Mouse (Mus musculus): ENCODE measurements around the gene Wfdc15a. TPM values are rescaled to one million over a fixed set of nuclear protein-coding genes. Genes with fewer than 3 reads are reported as not detected.

The Wfdc15a gene
- polyA plus RNA-seq, 1 experiment from 2014 or later, result not detected

GRCm38 (mm10) chr2:164173394-164173793 is 26.5 kb downstream of the Wfdc15a start:
- peaks cover 23% of the 10 kb centered on the region for H3K4me1 ChIP-seq (replicated peaks)
- H3K4me3 ChIP-seq, result no peak overlapping the region
- no peak overlapping the region for H3K4me2 ChIP-seq
- ATAC-seq (ENCODE audit: low read depth), result no peak
- WGBS, result 76% methylated on average over 3 of the region's 3 CpGs
- H3K9ac ChIP-seq, result no peak overlapping the region
- no peak overlapping the region for H3K27ac ChIP-seq (replicated peaks)
- peaks cover 59% of the 10 kb centered on the region for H3K27me3 ChIP-seq
- no peaks in the 10 kb centered on the region for H3K9me3 ChIP-seq
- no peaks in the 10 kb centered on the region for H3K36me3 ChIP-seq

- no peak for ATAC-seq (ENCODE audit: low read depth)
- WGBS, result 2% methylated on average over 29 of the region's 29 CpGs
- peak within 1 kb of the TSS; percentile 38 for H3K4me3 ChIP-seq
- peak within 1 kb of the TSS; percentile 56 for H3K9ac ChIP-seq
- peaks cover 32% of the 10 kb centered on the region for H3K4me1 ChIP-seq (replicated peaks)
- H3K4me2 ChIP-seq, result peak within 1 kb of the TSS; percentile 68
- H3K36me3 ChIP-seq, result no peaks in the 10 kb centered on the region
- H3K27me3 ChIP-seq, result peaks cover 83% of the 10 kb centered on the region
- H3K9me3 ChIP-seq, result no peaks in the 10 kb centered on the region
- H3K27ac ChIP-seq (replicated peaks), result no peak within 1 kb of the TSS
Observed at GRCm38 (mm10) chr2:164170902-164171301, 29.0 kb downstream of the Wfdc15a start, which contains the start of gene Kcns1. Gene Kcns1 (minus strand): TSS chr2:164171113.

- peaks cover 89% of the 10 kb centered on the region for H3K27me3 ChIP-seq
- H3K9ac ChIP-seq, result peak overlapping the region; percentile 56; the same call in 1 of the 2 replicates
- H3K4me2 ChIP-seq, result peak overlapping the region; percentile 68
- H3K36me3 ChIP-seq, result no peaks in the 10 kb centered on the region
- H3K9me3 ChIP-seq, result no peaks in the 10 kb centered on the region
- H3K4me1 ChIP-seq (replicated peaks), result peaks cover 32% of the 10 kb centered on the region
- no peak overlapping the region for H3K27ac ChIP-seq (replicated peaks)
- ATAC-seq (ENCODE audit: low read depth), result no peak
- 7% methylated on average over 11 of the region's 11 CpGs for WGBS
- H3K4me3 ChIP-seq, result peak overlapping the region; percentile 38
Observed at GRCm38 (mm10) chr2:164170326-164170725, 29.6 kb downstream of the Wfdc15a start.

GRCm38 (mm10) chr2:164168571-164168946 is 31.4 kb downstream of the Wfdc15a start:
- Histone ChIP-seq H3K9me3 (no peaks in the 10 kb centered on the region), H3K9ac (0 out of 2 replicates have a peak overlapping the region, but pooled peaks have one; percentile 34), H3K4me1 (replicated peaks) (peaks cover 32% of the 10 kb centered on the region), H3K4me3 (peak overlapping the region; percentile 39), H3K36me3 (no peaks in the 10 kb centered on the region), H3K27ac (replicated peaks) (no peak overlapping the region), H3K4me2 (peak overlapping the region; percentile 58), H3K27me3 (peaks cover 84% of the 10 kb centered on the region)
- peak; percentile 54 for ATAC-seq (ENCODE audit: low read depth)
- 11% methylated on average over 42 of the region's 42 CpGs for WGBS

GRCm38 (mm10) chr2:164167752-164168570 is 32.0 kb downstream of the Wfdc15a start:
- H3K4me1 ChIP-seq (replicated peaks), result peaks cover 32% of the 10 kb centered on the region
- H3K27ac ChIP-seq (replicated peaks), result no peak overlapping the region
- WGBS, result 11% methylated on average over 89 of the region's 90 CpGs
- H3K36me3 ChIP-seq, result no peaks in the 10 kb centered on the region
- H3K27me3 ChIP-seq, result peaks cover 78% of the 10 kb centered on the region
- H3K9me3 ChIP-seq, result no peaks in the 10 kb centered on the region
- H3K4me3 ChIP-seq, result peak overlapping the region; percentile 39
- H3K4me2 ChIP-seq, result peak overlapping the region; percentile 58
- ATAC-seq (ENCODE audit: low read depth), result peak; percentile 59
- H3K9ac ChIP-seq, result peak overlapping the region; percentile 34; the same call in 1 of the 2 replicates

GRCm38 (mm10) chr2:164164941-164165340 is 35.0 kb downstream of the Wfdc15a start:
- H3K9ac ChIP-seq, result no peak overlapping the region
- no peak overlapping the region for H3K4me3 ChIP-seq
- no peak overlapping the region for H3K27ac ChIP-seq (replicated peaks)
- no peak for ATAC-seq (ENCODE audit: low read depth)
- no peaks in the 10 kb centered on the region for H3K9me3 ChIP-seq
- peaks cover 49% of the 10 kb centered on the region for H3K27me3 ChIP-seq
- peaks cover 13% of the 10 kb centered on the region for H3K4me1 ChIP-seq (replicated peaks)
- no peak overlapping the region for H3K4me2 ChIP-seq
- 95% methylated on average over 5 of the region's 5 CpGs for WGBS
- H3K36me3 ChIP-seq, result no peaks in the 10 kb centered on the region

GRCm38 (mm10) chr2:164161515-164162055 is 38.3 kb downstream of the Wfdc15a start:
- Histone ChIP-seq H3K36me3 (0 out of 2 replicates have a peak, but pooled peaks cover 8% of the 10 kb centered on the region), H3K4me1 (replicated peaks) (no peaks in the 10 kb centered on the region), H3K9ac (no peak overlapping the region), H3K27me3 (peaks cover 15% of the 10 kb centered on the region), H3K4me3 (no peak overlapping the region), H3K9me3 (no peaks in the 10 kb centered on the region), H3K27ac (replicated peaks) (no peak overlapping the region), H3K4me2 (no peak overlapping the region)
- 85% methylated on average over 11 of the region's 11 CpGs for WGBS
- no peak for ATAC-seq (ENCODE audit: low read depth)

GRCm38 (mm10) chr2:164158838-164159237 is 41.1 kb downstream of the Wfdc15a start:
- Histone ChIP-seq H3K27ac (replicated peaks) (no peak overlapping the region), H3K4me3 (no peak overlapping the region), H3K36me3 (peaks cover 32% of the 10 kb centered on the region), H3K4me1 (replicated peaks) (no peaks in the 10 kb centered on the region), H3K9me3 (no peaks in the 10 kb centered on the region), H3K9ac (no peak overlapping the region), H3K27me3 (no peaks in the 10 kb centered on the region), H3K4me2 (no peak overlapping the region)
- no peak for ATAC-seq (ENCODE audit: low read depth)
- 88% methylated on average over 2 of the region's 2 CpGs for WGBS

- H3K4me1 ChIP-seq (replicated peaks), result peaks cover 2% of the 10 kb centered on the region
- H3K27ac ChIP-seq (replicated peaks), result no peak overlapping the region
- no peak overlapping the region for H3K4me3 ChIP-seq
- peaks cover 56% of the 10 kb centered on the region for H3K36me3 ChIP-seq
- H3K9me3 ChIP-seq, result no peaks in the 10 kb centered on the region
- no peak for ATAC-seq (ENCODE audit: low read depth)
- no peak overlapping the region for H3K4me2 ChIP-seq
- H3K9ac ChIP-seq, result no peak overlapping the region
- 86% methylated on average over 7 of the region's 7 CpGs for WGBS
- H3K27me3 ChIP-seq, result no peaks in the 10 kb centered on the region
Observed at GRCm38 (mm10) chr2:164156158-164156557, 43.8 kb downstream of the Wfdc15a start.

- Histone ChIP-seq H3K9ac (no peak overlapping the region), H3K4me2 (no peak overlapping the region), H3K4me3 (no peak overlapping the region), H3K36me3 (peaks cover 56% of the 10 kb centered on the region), H3K4me1 (replicated peaks) (peaks cover 23% of the 10 kb centered on the region), H3K27ac (replicated peaks) (no peak overlapping the region), H3K9me3 (no peaks in the 10 kb centered on the region), H3K27me3 (no peaks in the 10 kb centered on the region)
- 93% methylated on average over 10 of the region's 10 CpGs for WGBS
- ATAC-seq (ENCODE audit: low read depth), result no peak
Observed at GRCm38 (mm10) chr2:164154007-164154406, 45.9 kb downstream of the Wfdc15a start.

- no peaks in the 10 kb centered on the region for H3K27me3 ChIP-seq
- H3K4me3 ChIP-seq, result no peak overlapping the region
- peaks cover 31% of the 10 kb centered on the region for H3K4me1 ChIP-seq (replicated peaks)
- 95% methylated on average over 11 of the region's 11 CpGs for WGBS
- H3K9ac ChIP-seq, result no peak overlapping the region
- no peak for ATAC-seq (ENCODE audit: low read depth)
- H3K27ac ChIP-seq (replicated peaks), result no peak overlapping the region
- H3K36me3 ChIP-seq, result peaks cover 56% of the 10 kb centered on the region
- no peaks in the 10 kb centered on the region for H3K9me3 ChIP-seq
- H3K4me2 ChIP-seq, result no peak overlapping the region
Observed at GRCm38 (mm10) chr2:164152341-164152740, 47.6 kb downstream of the Wfdc15a start.

GRCm38 (mm10) chr2:164150086-164150760 is 49.7 kb downstream of the Wfdc15a start:
- H3K4me1 ChIP-seq (replicated peaks), result peaks cover 31% of the 10 kb centered on the region
- peaks cover 35% of the 10 kb centered on the region for H3K36me3 ChIP-seq
- H3K4me2 ChIP-seq, result no peak overlapping the region
- H3K9ac ChIP-seq, result no peak overlapping the region
- peak overlapping the region; percentile 78 for H3K27ac ChIP-seq (replicated peaks)
- WGBS, result 38% methylated on average over 14 of the region's 14 CpGs
- H3K27me3 ChIP-seq, result no peaks in the 10 kb centered on the region
- no peaks in the 10 kb centered on the region for H3K9me3 ChIP-seq
- peak; percentile 67; the same call in 1 of the 2 replicates for ATAC-seq (ENCODE audit: low read depth)
- H3K4me3 ChIP-seq, result no peak overlapping the region
